Mouse (Mus musculus) lung, adult 2 months (tissue): ENCODE data around the gene Hipk1.

Source experiments
- CTCF ChIP-seq: fragments of 200-500 bp; IDR thresholded peaks from 2 replicates; pipeline ENCODE4 v1.5.1; 2011; ENCODE audit warnings: mild to moderate bottlenecking, low read length, control low read depth; ENCODE audit not compliant: insufficient read depth
- POLR2A ChIP-seq: fragments of 200-500 bp; IDR thresholded peaks from 2 replicates; pipeline ENCODE4 v1.6.1; 2011; ENCODE audit warnings: low read depth, mild to moderate bottlenecking, control low read depth, low read length, borderline replicate concordance; ENCODE audit errors: extremely low read depth

DNA sequence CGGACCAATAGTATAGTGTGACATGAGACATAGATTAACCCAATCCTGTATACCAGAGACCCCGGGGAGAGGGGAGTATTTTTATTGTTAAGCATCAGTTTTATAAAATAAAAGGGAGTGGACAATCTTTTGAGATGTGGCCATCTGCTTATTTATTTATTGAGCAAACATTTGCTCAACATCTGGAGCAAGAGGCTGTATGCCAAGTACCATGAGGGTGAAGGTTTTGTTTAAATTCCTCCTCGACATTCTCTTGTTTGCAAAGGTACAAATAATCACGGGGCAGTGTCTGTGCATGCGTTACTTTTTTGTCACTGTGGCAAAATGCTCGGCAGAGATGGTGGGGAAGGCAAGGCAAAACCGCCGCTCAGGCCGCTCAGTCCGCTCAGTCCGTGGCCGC, 85.9 kb downstream of the Hipk1 start:
- TF ChIP-seq CTCF (no peak), POLR2A (no peak)
